Mouse (Mus musculus) MEL (cell line): Measurements from ENCODE around the gene Ints5. TPM values are rescaled to one million over a fixed set of nuclear protein-coding genes. Genes with fewer than 3 reads are reported as not detected.

Source experiments
- DNase-seq: peaks from one replicate; pipeline ENCODE4 v3.0.0; 2011; ENCODE audit warnings: low read depth, low spot score
- H3K27ac ChIP-seq: 2 replicates; pipeline ENCODE4 v1.5.1; 2012; ENCODE audit warnings: low read depth, mild to moderate bottlenecking, control low read depth, low read length, moderate library complexity; ENCODE audit not compliant: control insufficient read depth
- H3K27me3 ChIP-seq, 2 experiments: fragments of 150-350 bp in 1 of 2; sonication (generic) in 1 of 2; 2 replicates each; pipeline ENCODE4 v1.6.1; 2012; ENCODE audit warnings: low read length in 2 of 2, mild to moderate bottlenecking in 2 of 2, improper control_type of control experiment in 1 of 2, moderate library complexity in 1 of 2; ENCODE audit not compliant: insufficient read depth in 2 of 2, control insufficient read depth in 1 of 2
- H3K36me3 ChIP-seq, 2 experiments: 2 replicates each; pipeline ENCODE4 v1.6.1; 2012 to 2014; ENCODE audit warnings: low read length in 2 of 2, improper control_type of control experiment in 1 of 2, inconsistent platforms in 1 of 2, mild to moderate bottlenecking in 1 of 2; ENCODE audit not compliant: insufficient read depth in 2 of 2, control insufficient read depth in 1 of 2
- H3K4me1 ChIP-seq, 2 experiments: fragments of 150-350 bp in 1 of 2; sonication (generic) in 1 of 2; 2 replicates each; pipeline ENCODE4 v1.6.1; 2012; ENCODE audit warnings: low read length in 2 of 2, improper control_type of control experiment in 1 of 2, mild to moderate bottlenecking in 1 of 2; ENCODE audit not compliant: insufficient read depth in 2 of 2, control insufficient read depth in 1 of 2
- H3K4me3 ChIP-seq, 2 experiments: fragments of 150-350 bp in 1 of 2; sonication (generic) in 1 of 2; 2 replicates each; pipeline ENCODE4 v1.5.1; 2012; ENCODE audit warnings: low read depth in 2 of 2, low read length in 2 of 2, mild to moderate bottlenecking in 2 of 2, moderate library complexity in 2 of 2, control low read depth in 1 of 2, improper control_type of control experiment in 1 of 2; ENCODE audit not compliant: control insufficient read depth in 1 of 2, insufficient read depth in 1 of 2
- H3K79me2 ChIP-seq: 2 replicates; pipeline ENCODE4 v1.6.1; 2012; ENCODE audit warnings: mild to moderate bottlenecking, low read length, moderate library complexity; ENCODE audit not compliant: control insufficient read depth, poor library complexity, insufficient read depth
- H3K9ac ChIP-seq: 2 replicates; pipeline ENCODE4 v1.6.1; 2012; ENCODE audit warnings: low read depth, mild to moderate bottlenecking, control low read depth, low read length, moderate library complexity; ENCODE audit not compliant: control insufficient read depth, poor library complexity, severe bottlenecking
- H3K9me3 ChIP-seq: fragments of 150-350 bp; sonication (generic); replicated peaks from 2 replicates; pipeline ENCODE4 v1.6.1; 2012; ENCODE audit warnings: mild to moderate bottlenecking, low read length, improper control_type of control experiment, moderate library complexity; ENCODE audit not compliant: insufficient read depth
- BHLHE40 ChIP-seq: IDR thresholded peaks from 2 replicates; pipeline ENCODE4 v1.6.1; 2012; ENCODE audit warnings: low read depth, mild to moderate bottlenecking, inconsistent platforms, low read length, improper control_type of control experiment, borderline replicate concordance
- CHD1 ChIP-seq: IDR thresholded peaks from 2 replicates; pipeline ENCODE4 v1.6.1; 2012; ENCODE audit warnings: low read depth, mild to moderate bottlenecking, inconsistent platforms, low read length, improper control_type of control experiment
- CHD2 ChIP-seq: IDR thresholded peaks from 2 replicates; pipeline ENCODE4 v1.6.1; 2011; ENCODE audit warnings: low read length, improper control_type of control experiment
- CTCF ChIP-seq, 3 experiments: IDR thresholded peaks in 2 of 3; conservative IDR thresholded peaks in 1 of 3; 2 replicates each; pipeline ENCODE4 v1.5.1; 2011 to 2012; ENCODE audit warnings: low read length in 3 of 3, low read depth in 2 of 3, mild to moderate bottlenecking in 2 of 3, improper control_type of control experiment in 1 of 3, inconsistent platforms in 1 of 3, mixed read lengths in 1 of 3, moderate library complexity in 1 of 3; ENCODE audit not compliant: control insufficient read depth in 1 of 3, insufficient read depth in 1 of 3, poor library complexity in 1 of 3, severe bottlenecking in 1 of 3
- E2F4 ChIP-seq: IDR thresholded peaks from 2 replicates; pipeline ENCODE4 v1.6.1; 2011; ENCODE audit warnings: low read depth, low read length, improper control_type of control experiment, borderline replicate concordance
- ELF1 ChIP-seq: IDR thresholded peaks from 2 replicates; pipeline ENCODE4 v1.6.1; 2014; ENCODE audit warnings: low read depth, mild to moderate bottlenecking, inconsistent platforms, low read length, improper control_type of control experiment, moderate library complexity
- EP300 ChIP-seq, 2 experiments: IDR thresholded peaks; 2 replicates each; pipeline ENCODE4 v1.6.1; 2011; ENCODE audit warnings: improper control_type of control experiment in 2 of 2, low read length in 2 of 2, low read depth in 1 of 2, mild to moderate bottlenecking in 1 of 2
- ETS1 ChIP-seq: IDR thresholded peaks from 2 replicates; pipeline ENCODE4 v1.6.1; 2012; ENCODE audit warnings: low read depth, mild to moderate bottlenecking, inconsistent platforms, low read length, improper control_type of control experiment, moderate library complexity
- HCFC1 ChIP-seq: IDR thresholded peaks from 2 replicates; pipeline ENCODE4 v1.6.1; 2012; ENCODE audit warnings: low read depth, mild to moderate bottlenecking, inconsistent platforms, low read length, improper control_type of control experiment, moderate library complexity
- JUND ChIP-seq: IDR thresholded peaks from 2 replicates; pipeline ENCODE4 v1.6.1; 2011; ENCODE audit warnings: low read depth, mild to moderate bottlenecking, improper control_type of control experiment, low read length
- KAT2A ChIP-seq: conservative IDR thresholded peaks from 2 replicates; pipeline ENCODE4 v1.6.1; 2012; ENCODE audit warnings: low read depth, low read length, improper control_type of control experiment, inconsistent platforms
- MAFK ChIP-seq: IDR thresholded peaks from 2 replicates; pipeline ENCODE4 v1.6.1; 2011; ENCODE audit warnings: low read depth, mild to moderate bottlenecking, low read length, improper control_type of control experiment, borderline replicate concordance
- MAX ChIP-seq: IDR thresholded peaks from 2 replicates; pipeline ENCODE4 v1.6.1; 2011; ENCODE audit warnings: low read length, improper control_type of control experiment
- MAZ ChIP-seq: IDR thresholded peaks from 2 replicates; pipeline ENCODE4 v1.6.1; 2012; ENCODE audit warnings: low read depth, mild to moderate bottlenecking, inconsistent platforms, low read length, improper control_type of control experiment
- MEF2A ChIP-seq: IDR thresholded peaks from 2 replicates; pipeline ENCODE4 v1.6.1; 2014; ENCODE audit warnings: low read depth, mild to moderate bottlenecking, inconsistent platforms, low read length, improper control_type of control experiment; ENCODE audit not compliant: poor library complexity, insufficient replicate concordance, severe bottlenecking; ENCODE audit errors: extremely low read depth
- MXI1 ChIP-seq: IDR thresholded peaks from 2 replicates; pipeline ENCODE4 v1.6.1; 2011; ENCODE audit warnings: mild to moderate bottlenecking, low read depth, low read length, improper control_type of control experiment
- MYB ChIP-seq: IDR thresholded peaks from 2 replicates; pipeline ENCODE4 v1.6.1; 2011; ENCODE audit warnings: mild to moderate bottlenecking, low read depth, low read length, improper control_type of control experiment
- MYC ChIP-seq: IDR thresholded peaks from 2 replicates; pipeline ENCODE4 v1.6.1; 2011; ENCODE audit warnings: low read depth, mild to moderate bottlenecking, low read length, improper control_type of control experiment, moderate library complexity
- NELFE ChIP-seq: IDR thresholded peaks from 2 replicates; pipeline ENCODE4 v1.6.1; 2011; ENCODE audit warnings: low read depth, low read length, improper control_type of control experiment
- NRF1 ChIP-seq: IDR thresholded peaks from 2 replicates; pipeline ENCODE4 v1.6.1; 2014; ENCODE audit warnings: low read depth, mild to moderate bottlenecking, inconsistent platforms, low read length, improper control_type of control experiment, moderate library complexity; ENCODE audit not compliant: poor library complexity, insufficient read depth, severe bottlenecking
- POLR2A ChIP-seq, 2 experiments: IDR thresholded peaks; 2 replicates each; pipeline ENCODE4 v1.6.1; 2011 to 2012; ENCODE audit warnings: low read length in 2 of 2, mild to moderate bottlenecking in 2 of 2, control low read depth in 1 of 2, improper control_type of control experiment in 1 of 2, low read depth in 1 of 2, moderate library complexity in 1 of 2; ENCODE audit not compliant: control insufficient read depth in 1 of 2, insufficient read depth in 1 of 2, poor library complexity in 1 of 2
- POLR2AphosphoS2 ChIP-seq: IDR thresholded peaks from 2 replicates; pipeline ENCODE4 v1.6.1; 2011; ENCODE audit warnings: low read length, improper control_type of control experiment
- POLR2AphosphoS5 ChIP-seq: IDR thresholded peaks from 2 replicates; pipeline ENCODE4 v1.6.1; 2012; ENCODE audit warnings: low read depth, borderline replicate concordance, mild to moderate bottlenecking, inconsistent platforms, low read length, moderate library complexity, mixed read lengths
- RAD21 ChIP-seq: IDR thresholded peaks from 2 replicates; pipeline ENCODE4 v1.6.1; 2011; ENCODE audit warnings: mild to moderate bottlenecking, low read depth, low read length, improper control_type of control experiment
- RCOR1 ChIP-seq: IDR thresholded peaks from 2 replicates; pipeline ENCODE4 v1.6.1; 2012; ENCODE audit warnings: low read depth, mild to moderate bottlenecking, inconsistent platforms, low read length, improper control_type of control experiment
- SIN3A ChIP-seq: IDR thresholded peaks from 2 replicates; pipeline ENCODE4 v1.6.1; 2012; ENCODE audit warnings: low read length, improper control_type of control experiment, inconsistent platforms
- SMC3 ChIP-seq: IDR thresholded peaks from 2 replicates; pipeline ENCODE4 v1.6.1; 2011; ENCODE audit warnings: low read depth, low read length, improper control_type of control experiment
- TAL1 ChIP-seq: IDR thresholded peaks from 2 replicates; pipeline ENCODE4 v1.6.1; 2012; ENCODE audit warnings: mild to moderate bottlenecking, inconsistent platforms, low read length, moderate library complexity, mixed read lengths
- TBP ChIP-seq: IDR thresholded peaks from 2 replicates; pipeline ENCODE4 v1.8.0; 2011; ENCODE audit warnings: low read depth, low read length, improper control_type of control experiment
- USF1 ChIP-seq: IDR thresholded peaks from 2 replicates; pipeline ENCODE4 v1.6.1; 2014; ENCODE audit warnings: low read depth, mild to moderate bottlenecking, inconsistent platforms, low read length, improper control_type of control experiment, moderate library complexity
- USF2 ChIP-seq, 2 experiments: IDR thresholded peaks; 2 replicates each; pipeline ENCODE4 v1.6.1; 2011 to 2012; ENCODE audit warnings: improper control_type of control experiment in 2 of 2, low read length in 2 of 2, borderline replicate concordance in 1 of 2, inconsistent platforms in 1 of 2, low read depth in 1 of 2, mild to moderate bottlenecking in 1 of 2; ENCODE audit not compliant: insufficient read depth in 1 of 2
- ZKSCAN1 ChIP-seq: IDR thresholded peaks from 2 replicates; pipeline ENCODE4 v1.6.1; 2012; ENCODE audit warnings: low read depth, mild to moderate bottlenecking, inconsistent platforms, low read length, improper control_type of control experiment, moderate library complexity
- ZNF384 ChIP-seq: IDR thresholded peaks from 2 replicates; pipeline ENCODE4 v1.6.1; 2012; ENCODE audit warnings: low read depth, mild to moderate bottlenecking, inconsistent platforms, low read length, improper control_type of control experiment
- polyA plus RNA-seq, 2 experiments: library from polyadenylated mRNA; stranded (reverse) in 1 of 2; unstranded in 1 of 2; fragments of >175 nt in 1 of 2; fragments of >200 nt in 1 of 2; gene quantifications; 2 replicates each; pipeline versions ENCODE4 v1.2.1 to v1.2.4; 2012; ENCODE audit warnings: low replicate concordance in 2 of 2, low read depth in 1 of 2; ENCODE audit not compliant: insufficient read length in 2 of 2, insufficient read depth in 1 of 2, missing spikeins in 1 of 2
- total RNA-seq: library from RNA; depleted of rRNA; stranded (reverse); fragments of 300-350 nt; gene quantifications from 2 replicates; pipeline ENCODE4 v1.2.3, GENCODE M21; 2012

Ints5 gene
- total and polyA plus RNA-seq, 3 experiments: 43.9 to 51.5 TPM; not detected in 1

- Histone ChIP-seq H3K4me3 (no peak overlapping the region), H3K9ac (peak overlapping the region; percentile 15)
Measured at GRCm38 (mm10) chr19:8926766-8927165, 34.0 kb downstream of the Ints5 start.

GRCm38 (mm10) chr19:8927891-8928525 is 35.2 kb downstream of the Ints5 start:
- Histone ChIP-seq H3K4me3 (0 out of 4 replicates have a peak overlapping the region, but pooled peaks of 1 of the 2 experiments have one; percentile 14), H3K9me3 (no peaks in the 10 kb centered on the region), H3K27ac (peak overlapping the region; percentile 75), H3K79me2 (no peaks in the 10 kb centered on the region; the same call in none of the 2 replicates), H3K9ac (no peak overlapping the region), H3K27me3 (no peaks in the 10 kb centered on the region), H3K36me3 (peaks cover 0 to 27% of the 10 kb centered on the region in 2 experiments; a peak in 2 of 4 replicates), H3K4me1 (peaks cover 20 to 37% of the 10 kb centered on the region in 2 experiments)
- DNase-seq: peak; percentile 83
- TF ChIP-seq BHLHE40 (peak; percentile 80), MAFK (peak; percentile 88), CHD1 (no peak), JUND (no peak), POLR2AphosphoS2 (peak; percentile 83), NELFE (no peak), TAL1 (peak; percentile 77), SIN3A (peak; percentile 94), USF2 (IDR thresholded peaks at IDR 0.05; ENCODE audit: borderline replicate concordance in 1 of 2, insufficient read depth in 1 of 2, low read depth in 1 of 2, low read length in 2 of 2) (no peak), POLR2AphosphoS5 (no peak), NRF1 (no peak), CTCF (IDR thresholded peaks at IDR 0.05 in 2 of 3, conservative IDR thresholded peaks at IDR 0.05 in 1 of 3; ENCODE audit: control insufficient read depth in 1 of 3, insufficient read depth in 1 of 3, low read depth in 2 of 3, low read length in 3 of 3, poor library complexity in 1 of 3, severe bottlenecking in 1 of 3) (no peak), RAD21 (no peak), TBP (no peak), HCFC1 (peak; percentile 65), MAX (peak; percentile 55; the same call in 1 of the 2 replicates), ELF1 (peak; percentile 63; the same call in 1 of the 2 replicates), SMC3 (no peak), ZNF384 (peak; percentile 34; the same call in 1 of the 2 replicates), POLR2A (IDR thresholded peaks at IDR 0.05; ENCODE audit: control insufficient read depth in 1 of 2, insufficient read depth in 1 of 2, low read depth in 1 of 2, low read length in 2 of 2, poor library complexity in 1 of 2) (no peak), E2F4 (no peak), MYB (peak; percentile 76), CHD2 (peak; percentile 21; the same call in 1 of the 2 replicates)

More at GRCm38 (mm10) chr19:8926766-8927165, 34.0 kb downstream of the Ints5 start:
- peak overlapping the region; percentile 36 for H3K27ac ChIP-seq
- no peaks in the 10 kb centered on the region for H3K27me3 ChIP-seq
- H3K9me3 ChIP-seq: no peaks in the 10 kb centered on the region
- peaks cover 20 to 38% of the 10 kb centered on the region in 2 experiments for H3K4me1 ChIP-seq
- peaks cover 0 to 28% of the 10 kb centered on the region in 2 experiments; a peak in 2 of 4 replicates for H3K36me3 ChIP-seq
- peak; percentile 44; the same call in 1 of the 2 replicates for TF ChIP-seq MAX
- peak; percentile 57 for TF ChIP-seq ETS1
- 0 out of 2 replicates have a peak, but pooled peaks have one; percentile 16 for TF ChIP-seq MAZ
- TF ChIP-seq MYC: peak; percentile 61; the same call in 1 of the 2 replicates
- no peak for TF ChIP-seq KAT2A
- no peak for TF ChIP-seq USF1
- no peak for TF ChIP-seq RAD21
- TF ChIP-seq TAL1: no peak
- TF ChIP-seq BHLHE40: no peak
- no peak for TF ChIP-seq POLR2A (IDR thresholded peaks at IDR 0.05; ENCODE audit: control insufficient read depth in 1 of 2, insufficient read depth in 1 of 2, low read depth in 1 of 2, low read length in 2 of 2, poor library complexity in 1 of 2)
- peak; percentile 43; the same call in 1 of the 2 replicates for TF ChIP-seq MXI1
- TF ChIP-seq POLR2AphosphoS5: no peak
- no peak for TF ChIP-seq HCFC1
- no peak for TF ChIP-seq MEF2A
- TF ChIP-seq RCOR1: no peak
- no peak for TF ChIP-seq ZKSCAN1
- TF ChIP-seq ZNF384: 0 out of 2 replicates have a peak, but pooled peaks have one; percentile 48
- TF ChIP-seq USF2 (IDR thresholded peaks at IDR 0.05; ENCODE audit: borderline replicate concordance in 1 of 2, insufficient read depth in 1 of 2, low read depth in 1 of 2, low read length in 2 of 2): no peak
- no peak for TF ChIP-seq TBP
- no peak for TF ChIP-seq EP300 (IDR thresholded peaks at IDR 0.05; ENCODE audit: low read depth in 1 of 2, low read length in 2 of 2)
- DNase-seq: peak; percentile 27
- H3K79me2 ChIP-seq: peaks cover 4% of the 10 kb centered on the region
